Comparison of ENCODE assay signal across 14 mouse cellular contexts in genomic region chr6:143365840-143366239, GRCm38 (mm10).
A peak's percentile ranks its signal among the peaks of the same experiment; 100 is the strongest.
DNase-seq lines count a peak whose midpoint lies in the region; ATAC-seq lines count a peak whose summit lies in the region.
"Had no signal": no experiment of that assay in that cellular context is flagged by ENCODE, and none has a peak within 500 bp of the region (broad histone marks: within the 10 kb centered on the region; RNA-seq: fewer than 3 reads in every experiment).

No protein-coding gene starts in this region.

- DNase-seq in frontal cortex, postnatal 25 days (ENCODE audit: low spot score in 2 of 2), result no peak
- peak; percentile 62 for DNase-seq in ES-CJ7 (ENCODE audit: low read depth, low spot score)
- DNase-seq in adrenal gland, postnatal 14 days, result peak; percentile 56
- no peak for DNase-seq in layer of hippocampus, adult 9-10 months (ENCODE audit: low spot score)
- DNase-seq in cerebellum, adult 11 months, result no peak
- DNase-seq: cerebellum, postnatal 36 days; gastrocnemius, postnatal 10 days; kidney, adult 2 months; layer of hippocampus, adult 9-11 months; thymus, postnatal 4 days had no signal

- ATAC-seq in frontal cortex, adult (ENCODE audit: low TSS enrichment), result peak; percentile 59; the same call in 1 of the 2 replicates
- 0 out of 2 replicates have a peak, but pooled peaks have one; percentile 9 for ATAC-seq in megakaryocyte, adult 5-6 weeks (ENCODE audit: poor library complexity, severe bottlenecking)
- ATAC-seq in megakaryocyte-erythroid progenitor cell, adult 5-6 weeks (replicated peaks; ENCODE audit: low FRiP score, low TSS enrichment, poor library complexity, severe bottlenecking), result no peak
- ATAC-seq: forebrain, embryonic 13.5 days had no signal

Comparison
In these comparisons a context has a peak if more than half of its experiments do, and no peak if none do; other contexts are left out.
1. DNase-seq: peak in ES-CJ7 (single experiment) and adrenal gland, postnatal 14 days (single experiment); none in frontal cortex, postnatal 25 days (0 of 2), layer of hippocampus, adult 9-10 months (single experiment) and cerebellum, adult 11 months (single experiment).